Mouse (Mus musculus): Measurements from ENCODE around the gene Tenm4. TPM values are rescaled to one million over a fixed set of nuclear protein-coding genes. Genes with fewer than 3 reads are reported as not detected.

The Tenm4 gene
- total RNA-seq, 2 experiments from 2014 or later = 0.13 to 0.73 TPM

DNA sequence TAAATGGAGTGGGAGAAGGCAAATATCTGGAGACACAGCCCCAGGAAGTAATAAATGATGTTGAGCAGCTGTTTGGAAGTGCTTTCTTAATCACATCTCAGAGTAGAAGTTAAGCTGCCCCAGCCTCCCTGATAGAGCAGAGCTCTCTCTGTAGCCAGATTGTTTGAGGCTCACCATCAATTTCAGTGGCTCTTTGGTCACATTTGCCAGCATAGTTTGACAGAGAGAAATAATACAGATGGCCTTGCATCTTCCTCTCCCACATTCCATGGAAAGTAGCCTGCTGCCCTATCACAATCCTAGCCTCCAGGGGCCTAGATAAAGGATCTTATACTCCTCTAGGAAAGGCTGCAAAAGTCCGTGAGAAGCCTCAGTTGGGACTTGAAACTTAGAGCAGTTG, 462.0 kb downstream of the Tenm4 start:
- no peak overlapping the region for H3K4me3 ChIP-seq
- TF ChIP-seq CTCF (IDR thresholded peaks at IDR 0.05) = no peak
- H3K27ac ChIP-seq = no peak overlapping the region
- intact Hi-C loops (cut with DNase I) = no loop called here
- DNase-seq = no peak

DNA sequence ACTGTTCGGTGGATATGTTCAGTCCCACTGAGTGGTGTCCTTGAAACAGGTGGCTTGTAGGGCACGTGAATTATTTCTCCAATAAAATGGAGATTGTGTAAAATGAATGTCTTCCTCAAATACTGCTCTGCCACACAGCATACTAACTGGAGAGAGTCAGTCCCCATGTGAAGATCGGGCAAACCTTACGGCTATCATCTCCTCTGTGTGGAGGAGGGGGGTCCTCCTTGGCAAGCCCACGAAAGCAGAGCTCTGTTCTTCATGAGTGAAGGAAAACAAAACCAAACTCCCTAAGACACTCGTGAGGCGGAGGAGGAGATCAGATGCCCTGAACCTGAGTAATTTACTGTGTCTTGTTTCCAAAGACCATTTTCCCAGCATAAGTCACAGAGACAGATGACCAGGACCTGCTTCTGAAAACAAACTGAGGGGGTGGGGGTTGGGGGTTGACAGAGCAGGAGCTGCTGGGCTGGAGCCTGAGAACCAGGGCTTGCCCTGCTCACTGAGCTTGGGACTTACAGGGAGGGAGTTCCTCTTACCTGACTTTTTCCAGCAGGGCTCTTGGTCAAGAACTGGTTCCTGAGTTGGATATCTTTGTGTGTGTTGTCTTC, 464.9 kb downstream of the Tenm4 start:
- no peak for TF ChIP-seq CTCF (IDR thresholded peaks at IDR 0.05)
- Histone ChIP-seq H3K4me3 (no peak overlapping the region), H3K27ac (no peak overlapping the region)
- intact Hi-C loops (cut with DNase I) = no loop called here
- no peak for DNase-seq

DNA sequence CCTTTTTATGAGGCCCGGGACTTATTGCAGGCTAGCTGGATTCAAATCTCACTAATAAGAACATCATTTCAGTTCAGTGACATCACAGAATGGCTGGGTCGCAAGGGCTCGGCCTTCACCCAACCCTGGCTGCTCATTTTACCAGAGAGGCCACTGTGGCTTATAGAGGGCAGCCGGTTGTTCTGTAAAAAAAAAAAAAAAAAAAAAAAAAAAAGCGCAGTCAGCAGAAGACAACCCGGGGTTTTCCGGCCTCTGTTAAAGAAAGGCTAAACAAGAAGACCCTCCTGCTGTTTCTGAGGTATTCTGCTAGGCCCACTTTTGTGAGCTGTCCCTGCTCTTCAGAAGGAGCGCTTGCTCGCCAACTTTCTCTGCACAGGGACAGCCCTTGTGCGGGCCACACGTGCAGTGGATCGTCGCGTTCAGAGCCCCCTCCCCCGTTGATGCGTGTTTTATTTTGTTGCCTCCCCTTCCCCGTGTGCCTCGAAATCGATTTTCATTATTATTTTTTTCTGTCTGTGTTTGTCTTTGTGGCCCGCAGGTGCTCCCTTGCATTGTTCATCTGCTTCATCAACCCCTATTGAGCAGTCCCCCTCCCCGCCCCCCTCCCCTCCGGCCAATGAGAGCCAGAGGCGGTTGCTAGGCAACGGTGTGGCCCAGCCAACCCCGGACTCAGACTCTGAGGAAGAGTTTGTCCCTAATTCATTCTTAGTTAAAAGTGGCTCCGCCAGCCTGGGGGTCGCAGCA, 472.6 kb downstream of the Tenm4 start:
- TF ChIP-seq CTCF (IDR thresholded peaks at IDR 0.05) = no peak
- H3K4me3 ChIP-seq = peak overlapping the region; percentile 41
- DNase-seq = peak; percentile 34

DNA sequence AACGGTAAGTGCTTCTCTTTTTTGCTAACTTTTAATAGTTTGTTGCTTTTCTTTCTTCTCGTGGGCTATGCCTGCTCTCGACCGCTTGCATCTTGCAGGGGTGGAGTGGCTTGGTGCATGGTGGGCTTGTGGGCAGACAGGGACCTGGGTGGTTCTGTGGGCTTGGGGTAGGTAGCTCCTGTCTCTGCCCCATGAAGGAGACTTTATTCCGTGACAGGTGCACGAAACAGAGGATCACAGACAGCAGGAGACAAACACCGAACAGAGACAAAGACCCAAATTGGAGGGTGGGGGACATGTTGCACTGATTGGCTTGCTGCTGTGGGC, 473.1 kb downstream of the Tenm4 start:
- Histone ChIP-seq H3K27ac (no peak overlapping the region), H3K4me3 (no peak overlapping the region)
- no peak for DNase-seq
- no peak for TF ChIP-seq CTCF (IDR thresholded peaks at IDR 0.05)
- intact Hi-C loops (cut with DNase I) = no loop called here

More for the DNA sequence above, 472.6 kb downstream of the Tenm4 start:
- intact Hi-C loops (cut with DNase I) = no loop called here
- no peak overlapping the region for H3K27ac ChIP-seq

DNA sequence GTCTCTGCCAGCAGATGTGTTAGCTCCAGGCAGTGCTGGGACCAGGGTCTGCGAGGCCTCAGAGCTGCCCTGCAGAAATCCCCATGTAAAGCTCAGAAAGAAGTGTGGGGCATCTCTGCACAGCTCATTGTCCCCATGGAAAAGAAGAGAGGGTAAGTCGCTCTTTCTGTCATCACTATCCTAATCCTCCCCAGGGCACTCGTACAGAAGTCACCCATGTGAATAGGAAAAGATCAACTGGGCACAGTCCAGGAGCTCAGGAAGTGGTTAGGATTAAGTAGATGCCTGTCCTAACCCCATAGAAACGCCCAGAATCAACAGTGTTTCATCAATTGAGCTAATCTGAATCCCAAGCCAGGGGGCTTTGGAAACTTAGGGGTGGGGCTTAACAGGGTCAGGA, 476.6 kb downstream of the Tenm4 start:
- intact Hi-C loops (cut with DNase I) = no loop called here
- Histone ChIP-seq H3K27ac (no peak overlapping the region), H3K4me3 (no peak overlapping the region)
- DNase-seq = no peak
- TF ChIP-seq CTCF (IDR thresholded peaks at IDR 0.05) = no peak

DNA sequence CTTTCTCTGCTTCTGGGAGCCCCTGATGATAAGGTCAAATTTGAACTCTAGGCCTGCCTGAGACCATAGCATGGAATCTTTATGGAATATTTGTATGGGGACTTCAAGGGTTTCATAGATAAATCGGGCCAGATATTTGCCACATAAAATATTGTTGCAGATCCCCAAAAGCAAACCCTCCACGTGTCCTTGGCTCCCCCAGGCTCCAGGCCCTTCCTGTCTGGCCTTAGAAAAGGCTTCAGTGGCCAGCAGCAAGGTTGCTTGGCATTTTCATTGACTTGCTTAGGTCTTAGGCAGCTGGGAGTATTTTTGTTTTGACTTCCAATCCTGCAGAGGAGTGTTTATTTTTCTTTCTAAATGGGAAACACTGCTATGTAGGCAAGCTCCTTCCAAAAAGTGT, 477.6 kb downstream of the Tenm4 start:
- no peak for DNase-seq
- H3K4me3 ChIP-seq = no peak overlapping the region
- H3K27ac ChIP-seq = no peak overlapping the region
- no peak for TF ChIP-seq CTCF (IDR thresholded peaks at IDR 0.05)
- intact Hi-C loops (cut with DNase I) = no loop called here

DNA sequence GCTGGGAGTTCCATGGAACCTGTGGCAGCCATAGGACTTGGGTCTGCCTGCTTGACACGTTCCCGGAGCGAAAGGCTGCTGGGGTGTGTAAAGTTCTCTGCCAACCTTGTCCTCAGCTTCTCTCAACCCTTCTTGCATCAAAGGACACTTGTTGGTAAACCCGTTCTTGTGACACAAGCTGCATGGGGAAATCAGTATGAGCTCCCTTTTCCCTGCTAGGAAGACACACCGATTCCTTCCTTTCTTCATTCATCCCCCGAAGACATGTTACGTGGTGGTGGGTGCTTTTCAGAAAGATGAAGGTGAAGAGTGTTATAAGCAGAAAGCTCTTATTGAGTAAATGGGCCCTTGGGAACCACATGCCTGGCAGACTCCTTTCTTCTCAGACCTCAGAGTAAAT, 478.1 kb downstream of the Tenm4 start:
- no peak for TF ChIP-seq CTCF (IDR thresholded peaks at IDR 0.05)
- DNase-seq = no peak
- intact Hi-C loops (cut with DNase I) = no loop called here
- Histone ChIP-seq H3K4me3 (no peak overlapping the region), H3K27ac (no peak overlapping the region)

DNA sequence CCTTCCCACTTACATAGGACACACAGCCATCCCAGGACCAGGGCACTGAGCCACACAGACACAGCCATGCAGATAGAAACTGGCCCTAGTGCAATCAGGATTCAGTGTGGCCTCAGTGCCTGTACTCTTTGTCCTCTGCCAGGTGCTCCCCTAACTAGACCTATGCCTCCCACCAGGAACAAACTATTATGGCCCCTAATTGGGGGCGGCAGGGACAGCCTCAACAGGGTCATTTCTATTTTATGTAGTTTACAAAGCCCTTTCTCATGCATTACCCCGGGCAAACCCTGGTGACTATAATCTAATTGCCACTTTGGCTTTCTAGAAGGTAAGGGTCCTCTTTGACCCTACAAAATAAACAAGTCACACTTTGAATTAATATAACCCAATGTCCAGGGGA, 479.4 kb downstream of the Tenm4 start:
- DNase-seq = no peak
- intact Hi-C loops (cut with DNase I) = no loop called here
- H3K27ac ChIP-seq = no peak overlapping the region
- no peak overlapping the region for H3K4me3 ChIP-seq
- no peak for TF ChIP-seq CTCF (IDR thresholded peaks at IDR 0.05)

DNA sequence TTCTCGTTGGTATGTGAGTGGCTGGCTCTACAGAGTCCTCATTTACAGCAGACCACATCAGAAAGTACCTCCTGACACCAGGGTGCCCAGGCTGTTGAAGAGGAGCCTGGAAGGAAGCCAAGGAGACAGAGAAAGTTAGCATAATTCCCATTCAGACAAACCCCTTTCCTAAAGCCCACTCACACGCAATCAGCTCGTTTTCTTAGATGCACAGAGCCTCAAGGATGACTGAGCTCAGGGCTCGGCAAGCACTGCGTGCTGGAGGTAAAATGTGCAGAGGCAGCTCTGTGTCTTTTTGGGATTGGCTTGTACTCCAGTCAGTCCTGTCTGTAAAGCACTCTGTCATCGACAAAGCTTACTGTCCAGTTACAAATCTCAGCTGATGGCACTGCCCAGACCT, 480.0 kb downstream of the Tenm4 start:
- intact Hi-C loops (cut with DNase I) = no loop called here
- Histone ChIP-seq H3K4me3 (no peak overlapping the region), H3K27ac (no peak overlapping the region)
- TF ChIP-seq CTCF (IDR thresholded peaks at IDR 0.05) = no peak
- DNase-seq = no peak

DNA sequence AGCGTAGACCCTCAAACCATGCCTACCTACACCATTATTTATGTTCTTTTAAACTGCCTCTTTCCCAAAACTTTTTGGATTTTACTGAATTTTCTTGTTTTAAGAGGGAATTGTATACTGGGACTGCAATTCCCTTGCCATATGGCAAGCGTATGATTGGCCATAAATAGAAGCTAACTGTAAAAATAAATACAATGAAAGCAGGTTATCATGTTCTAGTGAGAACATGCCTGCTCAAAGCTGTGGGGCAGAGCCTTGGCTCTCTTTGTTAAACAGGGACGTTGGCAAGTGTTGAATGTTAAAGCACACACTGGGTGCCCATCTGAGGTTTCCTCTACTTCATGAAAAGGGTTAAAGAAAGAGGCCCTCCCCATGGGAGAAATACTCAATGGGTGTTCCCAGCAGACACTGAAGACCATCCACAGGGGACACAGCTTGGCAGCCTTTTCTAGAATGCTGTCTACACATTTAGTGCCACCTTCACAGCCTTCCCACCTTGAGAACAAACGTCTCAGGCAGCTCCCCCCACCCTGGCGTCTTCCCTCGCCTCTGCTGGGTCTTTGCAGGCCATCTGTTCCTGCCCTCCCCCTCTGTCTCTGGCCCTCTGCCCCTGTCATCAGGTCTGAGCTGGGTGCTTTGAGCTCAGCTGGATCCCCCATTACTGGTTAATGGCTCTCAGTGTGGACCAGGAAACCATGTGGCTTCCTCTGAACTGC, 480.7 kb downstream of the Tenm4 start:
- no peak for TF ChIP-seq CTCF (IDR thresholded peaks at IDR 0.05)
- no peak overlapping the region for H3K4me3 ChIP-seq
- DNase-seq = no peak
- no peak overlapping the region for H3K27ac ChIP-seq
- intact Hi-C loops (cut with DNase I) = no loop called here

DNA sequence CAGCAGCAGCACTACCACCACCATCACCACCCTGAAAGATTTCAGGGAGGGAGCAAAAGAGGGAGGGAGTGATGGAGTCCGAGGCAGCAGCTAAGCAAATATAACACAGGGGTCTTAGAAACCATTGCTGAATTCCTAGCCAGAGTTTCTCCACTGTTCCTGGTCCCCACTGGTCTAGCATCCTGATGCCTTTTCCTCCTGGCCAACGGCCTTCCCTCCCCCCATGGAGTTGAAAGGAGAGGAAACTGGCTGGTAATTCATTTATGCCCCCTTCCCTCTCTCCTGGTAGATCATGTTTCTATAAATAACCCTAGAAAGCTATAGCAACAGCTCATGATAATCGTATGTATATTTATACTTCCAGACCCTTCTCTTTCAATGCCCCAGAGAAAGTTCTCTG, 481.8 kb downstream of the Tenm4 start:
- Histone ChIP-seq H3K4me3 (no peak overlapping the region), H3K27ac (no peak overlapping the region)
- intact Hi-C loops (cut with DNase I) = no loop called here
- no peak for DNase-seq
- TF ChIP-seq CTCF (IDR thresholded peaks at IDR 0.05) = no peak

DNA sequence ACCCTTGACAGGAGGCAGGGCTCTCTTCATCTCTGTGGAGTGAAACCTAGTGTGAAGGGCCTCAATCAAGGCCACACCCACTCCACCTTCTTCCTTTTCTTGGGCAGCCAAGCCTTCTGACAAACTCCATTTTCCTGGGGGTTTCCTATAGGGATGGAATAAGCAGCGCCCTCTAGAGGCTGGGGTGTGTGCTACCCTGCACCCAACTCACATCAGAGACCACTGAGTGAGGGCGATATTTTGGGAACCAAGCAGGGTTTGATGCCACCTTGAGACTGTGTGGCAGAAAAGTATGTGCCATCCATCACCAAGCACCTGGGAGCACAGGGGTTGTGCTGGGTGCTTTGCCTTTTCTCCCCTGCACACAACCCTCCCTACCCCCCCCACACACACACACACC, 483.2 kb downstream of the Tenm4 start:
- H3K4me3 ChIP-seq = no peak overlapping the region
- DNase-seq = no peak
- intact Hi-C loops (cut with DNase I) = no loop called here
- no peak overlapping the region for H3K27ac ChIP-seq
- TF ChIP-seq CTCF (IDR thresholded peaks at IDR 0.05) = peak; percentile 15; the same call in 1 of the 2 replicates

DNA sequence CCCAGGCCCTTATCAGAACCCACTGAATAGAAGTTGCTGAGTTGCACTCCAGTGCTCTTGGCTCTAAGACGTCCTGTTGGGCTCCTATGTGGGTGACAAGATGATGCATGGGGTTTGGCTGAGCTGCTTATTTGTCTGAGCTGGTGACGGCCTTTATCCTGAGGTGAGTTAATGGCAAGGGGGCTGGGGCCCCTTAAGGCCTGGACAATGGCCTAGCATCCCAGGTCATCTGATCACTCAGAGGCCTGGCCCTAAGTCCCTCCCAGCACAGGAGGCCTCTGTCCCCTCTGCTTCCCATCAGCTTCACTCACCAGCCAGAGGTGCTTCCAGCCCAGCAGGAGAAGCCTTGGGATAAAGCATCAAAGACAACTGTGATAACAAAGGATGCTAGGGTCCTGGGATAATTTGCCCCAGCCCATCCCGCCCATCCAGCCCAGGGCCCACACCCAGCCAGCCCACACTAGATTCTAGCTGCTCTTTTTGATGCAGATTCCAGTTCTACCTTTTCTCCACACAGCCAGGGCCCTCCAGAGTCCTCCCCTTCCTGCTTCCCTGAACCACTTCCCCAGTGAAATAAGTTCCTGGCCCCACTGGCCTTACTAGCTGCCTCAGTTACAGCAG, 484.2 kb downstream of the Tenm4 start:
- no peak for DNase-seq
- Histone ChIP-seq H3K27ac (no peak overlapping the region), H3K4me3 (no peak overlapping the region)
- TF ChIP-seq CTCF (IDR thresholded peaks at IDR 0.05) = no peak
- intact Hi-C loops (cut with DNase I) = no loop called here
